Comparison of ENCODE assay signal across 12 mouse cellular contexts in genomic region chr16:91847525-91848225, GRCm38 (mm10).
A peak's percentile ranks its signal among the peaks of the same experiment; 100 is the strongest.
DNase-seq lines count a peak whose midpoint lies in the region; ATAC-seq and TF ChIP-seq lines count a peak whose summit lies in the region.
"Had no signal": no experiment of that assay in that cellular context is flagged by ENCODE, and none has a peak within 500 bp of the region (broad histone marks: within the 10 kb centered on the region; RNA-seq: fewer than 3 reads in every experiment).

No protein-coding gene starts in this region.

- intact Hi-C loops in left cerebral cortex, postnatal 25 days (cut with DNase I) = no loop called here

- no peak for TF ChIP-seq CTCF in olfactory bulb, adult 2 months (IDR thresholded peaks at IDR 0.05; ENCODE audit: insufficient read depth, low read depth, low read length)

- H3K9me3 ChIP-seq in forebrain, embryonic 10.5 days = no peaks in the 10 kb centered on the region
- H3K9me3 ChIP-seq in forebrain, embryonic 15.5 days = no peaks in the 10 kb centered on the region
- H3K9me3 ChIP-seq in midbrain, embryonic 13.5 days = no peaks in the 10 kb centered on the region
- H3K9me3 ChIP-seq: liver, embryonic 13.5 days; megakaryocyte, embryonic 14.5 days; neural tube, embryonic 12.5 days had no signal

- no peak for DNase-seq in forebrain, embryonic 10.5 days (ENCODE audit: extremely low spot score, low spot score)
- DNase-seq in kidney, postnatal 10 days = peak; percentile 51
- DNase-seq in kidney, postnatal 4 days = no peak
- DNase-seq in cerebellum, postnatal 36 days = peak; percentile 39 to 53
- DNase-seq in left cerebral cortex, postnatal 25 days (ENCODE audit: low spot score in 2 of 2) = no peak
- DNase-seq: layer of hippocampus, postnatal 36 days; liver, embryonic 13.5 days had no signal

- H3K4me2 ChIP-seq in forebrain, embryonic 15.5 days (replicated peaks) = no peak overlapping the region
- no peak overlapping the region for H3K4me2 ChIP-seq in midbrain, embryonic 13.5 days (replicated peaks)
- H3K4me2 ChIP-seq: liver, embryonic 13.5 days; neural tube, embryonic 12.5 days had no signal

- H3K27ac ChIP-seq in forebrain, embryonic 10.5 days = 0 out of 2 replicates have a peak overlapping the region, but pooled peaks have one; percentile 21
- H3K27ac ChIP-seq in forebrain, embryonic 15.5 days (replicated peaks) = no peak overlapping the region
- H3K27ac ChIP-seq in olfactory bulb, adult 2 months (ENCODE audit: insufficient read depth, low read depth, low read length) = peak overlapping the region; percentile 21; the same call in 1 of the 2 replicates
- H3K27ac ChIP-seq in midbrain, embryonic 13.5 days = no peak overlapping the region
- H3K27ac ChIP-seq: liver, embryonic 13.5 days; neural tube, embryonic 12.5 days had no signal

- no peak for ATAC-seq in forebrain, embryonic 15.5 days (replicated peaks)
- no peak for ATAC-seq in midbrain, embryonic 13.5 days

- TF ChIP-seq POLR2A in olfactory bulb, adult 2 months (IDR thresholded peaks at IDR 0.05; ENCODE audit: insufficient read depth, low read depth, low read length) = no peak

- H3K4me1 ChIP-seq in forebrain, embryonic 10.5 days = peaks cover 16% of the 10 kb centered on the region
- no peaks in the 10 kb centered on the region for H3K4me1 ChIP-seq in forebrain, embryonic 15.5 days
- peaks cover 25% of the 10 kb centered on the region for H3K4me1 ChIP-seq in olfactory bulb, adult 2 months (ENCODE audit: control insufficient read depth, insufficient read depth, low read length)
- no peaks in the 10 kb centered on the region for H3K4me1 ChIP-seq in midbrain, embryonic 13.5 days (replicated peaks)
- H3K4me1 ChIP-seq: neural tube, embryonic 12.5 days had no signal

- H3K4me3 ChIP-seq in forebrain, embryonic 10.5 days = no peak overlapping the region
- no peak overlapping the region for H3K4me3 ChIP-seq in forebrain, embryonic 15.5 days
- no peak overlapping the region for H3K4me3 ChIP-seq in olfactory bulb, adult 2 months (ENCODE audit: insufficient read depth, low read depth, low read length)
- H3K4me3 ChIP-seq in midbrain, embryonic 13.5 days (replicated peaks) = no peak overlapping the region
- H3K4me3 ChIP-seq: liver, embryonic 13.5 days; megakaryocyte, embryonic 14.5 days; neural tube, embryonic 12.5 days had no signal

- 94% methylated on average over 13 of the region's 13 CpGs for WGBS in forebrain, embryonic 10.5 days
- 88% methylated on average over 13 of the region's 13 CpGs for WGBS in forebrain, embryonic 15.5 days
- WGBS in olfactory bulb, adult 2 months = 61% methylated on average over 13 of the region's 13 CpGs
- 92% methylated on average over 13 of the region's 13 CpGs for WGBS in midbrain, embryonic 13.5 days

- H3K27me3 ChIP-seq in forebrain, embryonic 10.5 days (ENCODE audit: poor library complexity, severe bottlenecking) = no peaks in the 10 kb centered on the region
- no peaks in the 10 kb centered on the region for H3K27me3 ChIP-seq in forebrain, embryonic 15.5 days
- H3K27me3 ChIP-seq in midbrain, embryonic 13.5 days = no peaks in the 10 kb centered on the region
- H3K27me3 ChIP-seq: neural tube, embryonic 12.5 days had no signal

- peaks cover 87% of the 10 kb centered on the region for H3K36me3 ChIP-seq in forebrain, embryonic 10.5 days (replicated peaks)
- peaks cover 53% of the 10 kb centered on the region for H3K36me3 ChIP-seq in forebrain, embryonic 15.5 days
- H3K36me3 ChIP-seq in midbrain, embryonic 13.5 days = peaks cover 73% of the 10 kb centered on the region

- no peak overlapping the region for H3K9ac ChIP-seq in forebrain, embryonic 15.5 days (replicated peaks)
- no peak overlapping the region for H3K9ac ChIP-seq in midbrain, embryonic 13.5 days (replicated peaks)
- H3K9ac ChIP-seq: liver, embryonic 13.5 days; neural tube, embryonic 12.5 days had no signal

Comparison
In these comparisons a context has a peak if more than half of its experiments do, and no peak if none do; other contexts are left out.
1. DNase-seq: peak in kidney, postnatal 10 days (single experiment) and cerebellum, postnatal 36 days (2 of 2); none in forebrain, embryonic 10.5 days (single experiment), kidney, postnatal 4 days (0 of 2) and left cerebral cortex, postnatal 25 days (0 of 2).
2. H3K27ac ChIP-seq: peak in forebrain, embryonic 10.5 days (single experiment) and olfactory bulb, adult 2 months (single experiment); none in forebrain, embryonic 15.5 days (single experiment) and midbrain, embryonic 13.5 days (single experiment).